Comparison of ENCODE assay signal across 11 mouse cellular contexts in genomic region chr12:99715129-99716037, GRCm38 (mm10).
DNase-seq lines count a peak whose midpoint lies in the region; ATAC-seq lines count a peak whose summit lies in the region.
"Had no signal": no experiment of that assay in that cellular context is flagged by ENCODE, and none has a peak within 500 bp of the region (broad histone marks: within the 10 kb centered on the region; RNA-seq: fewer than 3 reads in every experiment).

No protein-coding gene starts in this region.

- no peaks in the 10 kb centered on the region for H3K36me3 ChIP-seq in heart, embryonic 14.5 days (ENCODE audit: control insufficient read depth, insufficient read depth, low read length)
- H3K36me3 ChIP-seq: intestine, embryonic 15.5 days had no signal

- no peak overlapping the region for H3K4me2 ChIP-seq in heart, embryonic 14.5 days (ENCODE audit: low read length)
- H3K4me2 ChIP-seq: intestine, embryonic 15.5 days; liver, embryonic 11.5 days had no signal

- no peak overlapping the region for H3K4me3 ChIP-seq in heart, embryonic 14.5 days (ENCODE audit: control insufficient read depth in 1 of 2, insufficient read depth in 1 of 2, low read depth in 1 of 2, low read length in 2 of 2)
- H3K4me3 ChIP-seq: intestine, embryonic 15.5 days had no signal

- DNase-seq in adrenal gland, postnatal 10 days, result peak; percentile 20
- no peak for DNase-seq in adrenal gland, adult 8-10 months
- DNase-seq in frontal cortex, postnatal 36 days (ENCODE audit: low spot score in 2 of 2), result no peak
- peak; percentile 18 for DNase-seq in Muller cell, postnatal 12 days (ENCODE audit: inconsistent ontology term)
- DNase-seq in urinary bladder, adult 18-20 months (ENCODE audit: low spot score in 2 of 2), result no peak
- DNase-seq in lung, adult 18-20 months, result no peak
- DNase-seq: spleen, adult 18-20 months had no signal

- H3K4me1 ChIP-seq in heart, embryonic 14.5 days (ENCODE audit: control insufficient read depth in 2 of 2, insufficient read depth in 2 of 2, low read length in 2 of 2), result peaks cover 17 to 27% of the 10 kb centered on the region in 2 experiments
- H3K4me1 ChIP-seq: intestine, embryonic 15.5 days had no signal

- peak overlapping the region; percentile 67 to 72 for H3K27ac ChIP-seq in heart, embryonic 14.5 days (replicated peaks in 1 of 2; ENCODE audit: control insufficient read depth in 1 of 2, insufficient read depth in 1 of 2, low read depth in 2 of 2, low read length in 2 of 2)
- H3K27ac ChIP-seq: intestine, embryonic 15.5 days had no signal

- no peaks in the 10 kb centered on the region for H3K27me3 ChIP-seq in heart, embryonic 14.5 days (ENCODE audit: control insufficient read depth, insufficient read depth, low read length)
- H3K27me3 ChIP-seq: intestine, embryonic 15.5 days had no signal

- WGBS in heart, embryonic 14.5 days, result 36% methylated on average over 9 of the region's 9 CpGs

- H3K9me3 ChIP-seq in heart, embryonic 14.5 days (ENCODE audit: control insufficient read depth, low read length), result no peaks in the 10 kb centered on the region
- H3K9me3 ChIP-seq: intestine, embryonic 15.5 days had no signal

- no peak overlapping the region for H3K9ac ChIP-seq in heart, embryonic 14.5 days (ENCODE audit: low read length)
- H3K9ac ChIP-seq: intestine, embryonic 15.5 days had no signal

- peak; percentile 6; the same call in 1 of the 2 replicates for ATAC-seq in frontal cortex, adult (ENCODE audit: low TSS enrichment)
- no peak for ATAC-seq in heart, embryonic 14.5 days (ENCODE audit: insufficient number of reproducible peaks, insufficient read depth, low FRiP score, low read depth)
- ATAC-seq: intestine, embryonic 15.5 days had no signal

Comparison
In these comparisons a context has a peak if more than half of its experiments do, and no peak if none do; other contexts are left out.
1. DNase-seq: peak in adrenal gland, postnatal 10 days (single experiment) and Muller cell, postnatal 12 days (single experiment); none in adrenal gland, adult 8-10 months (single experiment), frontal cortex, postnatal 36 days (0 of 2), urinary bladder, adult 18-20 months (0 of 2) and lung, adult 18-20 months (0 of 2).